Mouse (Mus musculus): ENCODE measurements around the gene Gm28308. TPM values are rescaled to one million over a fixed set of nuclear protein-coding genes. Genes with fewer than 3 reads are reported as not detected.

Gm28308 gene
- polyA plus RNA-seq, 1 experiment from 2014 or later = not detected

DNA sequence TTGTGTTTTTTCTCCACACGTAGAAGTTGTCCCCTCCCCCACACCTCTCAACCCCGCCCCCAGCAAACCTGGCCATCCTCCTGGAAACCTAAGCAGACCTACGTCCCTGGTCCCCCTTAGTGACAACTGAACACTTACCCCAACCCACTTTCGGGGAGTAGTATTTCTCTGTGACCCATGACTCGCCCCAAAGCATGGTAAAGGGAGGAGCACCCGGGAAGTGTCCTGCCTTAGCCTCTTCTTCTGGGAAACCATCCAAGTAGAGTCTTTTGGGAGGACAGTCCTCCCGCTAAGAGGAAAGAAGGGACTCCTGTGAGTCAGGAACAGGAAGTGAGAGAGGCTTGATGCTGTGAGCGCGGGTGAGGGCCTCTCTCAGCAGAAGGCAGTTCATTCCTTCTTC, 53.2 kb downstream of the Gm28308 start:
- H3K27me3 ChIP-seq (ENCODE audit: insufficient read depth, low read length) = peaks cover 96% of the 10 kb centered on the region
- TF ChIP-seq EP300 (IDR thresholded peaks at IDR 0.05; ENCODE audit: low read depth) (no peak), CTCF (IDR thresholded peaks at IDR 0.05; ENCODE audit: low read depth) (no peak)
- WGBS (ENCODE audit: insufficient replicate concordance) = 14% methylated on average over 8 of the region's 9 CpGs
- no peak overlapping the region for H3K9ac ChIP-seq (replicated peaks)
- peaks cover 9% of the 10 kb centered on the region for H3K4me1 ChIP-seq (ENCODE audit: insufficient read depth)
- DNase-seq = no peak
- H3K4me2 ChIP-seq (ENCODE audit: low read depth, low read length) = peak overlapping the region; percentile 93; the same call in 1 of the 2 replicates
- no peak overlapping the region; the same call in 1 of the 2 replicates for H3K4me3 ChIP-seq (ENCODE audit: low read depth, low read length)
- H3K9me3 ChIP-seq (ENCODE audit: low read length) = no peaks in the 10 kb centered on the region
- H3K36me3 ChIP-seq (replicated peaks; ENCODE audit: insufficient read depth, low read length) = no peaks in the 10 kb centered on the region
- no peak overlapping the region; the same call in 1 of the 2 replicates for H3K27ac ChIP-seq (ENCODE audit: low read depth)
- no peak for ATAC-seq

DNA sequence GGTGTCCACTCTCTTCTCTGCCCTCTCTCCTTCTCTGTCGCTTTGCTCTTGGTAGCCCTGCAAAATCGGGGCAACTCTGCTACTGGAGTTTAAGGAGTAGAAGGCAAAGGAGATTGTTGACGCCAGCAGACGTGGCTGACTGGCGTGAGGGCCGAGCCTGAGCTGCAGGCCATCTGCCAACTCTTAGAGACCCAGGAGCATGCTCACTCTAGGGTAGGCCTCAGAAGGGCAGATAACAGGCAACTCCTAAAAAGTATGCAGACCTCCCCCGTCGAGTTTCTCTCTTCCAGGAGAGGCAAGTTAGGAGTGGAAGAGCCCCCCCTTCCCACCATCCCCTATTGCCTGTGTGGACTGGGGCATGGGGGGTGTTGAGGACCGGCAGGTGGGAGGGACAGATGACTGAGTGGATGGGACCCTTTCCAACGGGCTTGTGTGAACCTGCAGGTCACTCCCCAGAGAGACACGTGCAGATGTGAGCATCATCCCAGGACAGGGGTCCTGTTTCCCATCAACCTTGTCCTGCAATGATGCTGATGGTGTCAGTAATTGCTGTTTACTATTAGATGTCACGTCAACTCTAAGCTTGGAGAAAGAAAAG, 53.9 kb downstream of the Gm28308 start:
- peaks cover 91% of the 10 kb centered on the region for H3K27me3 ChIP-seq (ENCODE audit: insufficient read depth, low read length)
- H3K9ac ChIP-seq (replicated peaks) = peak overlapping the region; percentile 21; the same call in 1 of the 2 replicates

GRCm38 (mm10) chr6:52158276-52159051, 54.7 kb downstream of the Gm28308 start, which contains the start of gene Hoxa1:
Gene Hoxa1 (minus strand): TSS chr6:52158317.
- peak; percentile 72 for DNase-seq
- Histone ChIP-seq H3K4me1 (ENCODE audit: insufficient read depth) (peaks cover 9% of the 10 kb centered on the region), H3K36me3 (replicated peaks; ENCODE audit: insufficient read depth, low read length) (no peaks in the 10 kb centered on the region), H3K9ac (replicated peaks) (peak within 1 kb of the TSS; percentile 50), H3K27ac (ENCODE audit: low read depth) (peak within 1 kb of the TSS; percentile 72), H3K27me3 (ENCODE audit: insufficient read depth, low read length) (peaks cover 91% of the 10 kb centered on the region), H3K4me3 (ENCODE audit: low read depth, low read length) (peak within 1 kb of the TSS; percentile 63), H3K4me2 (ENCODE audit: low read depth, low read length) (peak within 1 kb of the TSS; percentile 93), H3K9me3 (ENCODE audit: low read length) (no peaks in the 10 kb centered on the region)
- TF ChIP-seq CTCF (IDR thresholded peaks at IDR 0.05; ENCODE audit: low read depth) (no peak), EP300 (IDR thresholded peaks at IDR 0.05; ENCODE audit: low read depth) (no peak)
- under 1% methylated on average over 54 of the region's 55 CpGs for WGBS (ENCODE audit: insufficient replicate concordance)
- ATAC-seq = peak; percentile 77

More for the DNA sequence above, 53.9 kb downstream of the Gm28308 start:
- no peak for DNase-seq
- Histone ChIP-seq H3K36me3 (replicated peaks; ENCODE audit: insufficient read depth, low read length) (no peaks in the 10 kb centered on the region), H3K4me2 (ENCODE audit: low read depth, low read length) (peak overlapping the region; percentile 93), H3K4me3 (ENCODE audit: low read depth, low read length) (peak overlapping the region; percentile 63), H3K27ac (ENCODE audit: low read depth) (peak overlapping the region; percentile 72), H3K4me1 (ENCODE audit: insufficient read depth) (peaks cover 9% of the 10 kb centered on the region), H3K9me3 (ENCODE audit: low read length) (no peaks in the 10 kb centered on the region)
- TF ChIP-seq EP300 (IDR thresholded peaks at IDR 0.05; ENCODE audit: low read depth) (no peak), CTCF (IDR thresholded peaks at IDR 0.05; ENCODE audit: low read depth) (no peak)
- ATAC-seq = 0 out of 2 replicates have a peak, but pooled peaks have one; percentile 32
- 29% methylated on average over 12 of the region's 12 CpGs for WGBS (ENCODE audit: insufficient replicate concordance)

GRCm38 (mm10) chr6:52157466-52158275, 55.5 kb downstream of the Gm28308 start:
- 3% methylated on average over 32 of the region's 32 CpGs for WGBS (ENCODE audit: insufficient replicate concordance)
- peaks cover 91% of the 10 kb centered on the region for H3K27me3 ChIP-seq (ENCODE audit: insufficient read depth, low read length)

GRCm38 (mm10) chr6:52156551-52157200, 56.5 kb downstream of the Gm28308 start:
- Histone ChIP-seq H3K9me3 (ENCODE audit: low read length) (no peaks in the 10 kb centered on the region), H3K4me2 (ENCODE audit: low read depth, low read length) (no peak overlapping the region), H3K4me3 (ENCODE audit: low read depth, low read length) (no peak overlapping the region), H3K27ac (ENCODE audit: low read depth) (no peak overlapping the region), H3K9ac (replicated peaks) (no peak overlapping the region), H3K27me3 (ENCODE audit: insufficient read depth, low read length) (peaks cover 89% of the 10 kb centered on the region), H3K36me3 (replicated peaks; ENCODE audit: insufficient read depth, low read length) (no peaks in the 10 kb centered on the region), H3K4me1 (ENCODE audit: insufficient read depth) (peaks cover 9% of the 10 kb centered on the region)
- TF ChIP-seq EP300 (IDR thresholded peaks at IDR 0.05; ENCODE audit: low read depth) (no peak), CTCF (IDR thresholded peaks at IDR 0.05; ENCODE audit: low read depth) (no peak)
- no peak for DNase-seq
- 10% methylated on average over 20 of the region's 20 CpGs for WGBS (ENCODE audit: insufficient replicate concordance)
- ATAC-seq = no peak

More at GRCm38 (mm10) chr6:52157466-52158275, 55.5 kb downstream of the Gm28308 start:
- DNase-seq = no peak
- H3K36me3 ChIP-seq (replicated peaks; ENCODE audit: insufficient read depth, low read length) = no peaks in the 10 kb centered on the region
- ATAC-seq = no peak
- peak overlapping the region; percentile 93 for H3K4me2 ChIP-seq (ENCODE audit: low read depth, low read length)
- no peak overlapping the region for H3K27ac ChIP-seq (ENCODE audit: low read depth)
- no peak for TF ChIP-seq EP300 (IDR thresholded peaks at IDR 0.05; ENCODE audit: low read depth)
- peaks cover 9% of the 10 kb centered on the region for H3K4me1 ChIP-seq (ENCODE audit: insufficient read depth)
- no peak overlapping the region for H3K9ac ChIP-seq (replicated peaks)
- no peaks in the 10 kb centered on the region for H3K9me3 ChIP-seq (ENCODE audit: low read length)
- H3K4me3 ChIP-seq (ENCODE audit: low read depth, low read length) = peak overlapping the region; percentile 63
